Mouse (Mus musculus) kidney, postnatal 36 days (tissue): ENCODE data around the gene Snx10.
"Not testable (repeated sequence)": the region's sequence is repeated elsewhere in the genome, so short reads cannot be mapped to it uniquely, and the experiment has no call there.

Experiments
- DNase-seq, 2 experiments: peaks; one replicate each; pipeline ENCODE4 v3.0.0; 2021 to 2022; ENCODE audit warnings: mixed read lengths in 2 of 2

Gene Snx10

DNA sequence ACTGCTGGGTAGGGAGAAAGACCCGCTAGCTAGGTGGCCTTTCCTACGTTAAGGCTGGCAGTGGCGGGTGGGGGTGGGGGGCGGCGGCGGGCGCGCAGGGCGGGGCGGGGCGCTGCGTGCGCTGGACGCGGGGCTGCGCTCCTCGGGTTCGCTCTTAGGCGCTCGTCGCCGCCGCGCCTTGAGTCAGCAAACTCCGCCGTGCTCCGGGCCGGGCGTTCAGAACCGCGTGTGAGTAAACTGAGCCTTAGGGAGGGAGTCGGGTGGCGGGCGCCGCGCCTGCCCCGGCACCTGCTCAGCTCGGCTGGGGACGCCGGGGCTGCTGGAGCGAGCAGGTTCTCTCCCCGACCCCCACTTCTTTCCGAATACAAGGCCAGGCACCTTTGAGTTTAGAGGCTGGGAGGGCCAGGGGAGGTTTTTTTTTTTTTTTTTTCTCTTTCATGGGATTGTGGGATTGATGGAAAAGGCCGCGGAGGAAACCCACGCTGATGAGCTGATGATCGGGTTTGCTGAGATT, at the start of gene Snx10:
TSS of gene Snx10 (plus strand) at position 95 of the 514 bp plus-strand sequence.
- DNase-seq = peak in 1 of 2 experiments; percentile 66

DNA sequence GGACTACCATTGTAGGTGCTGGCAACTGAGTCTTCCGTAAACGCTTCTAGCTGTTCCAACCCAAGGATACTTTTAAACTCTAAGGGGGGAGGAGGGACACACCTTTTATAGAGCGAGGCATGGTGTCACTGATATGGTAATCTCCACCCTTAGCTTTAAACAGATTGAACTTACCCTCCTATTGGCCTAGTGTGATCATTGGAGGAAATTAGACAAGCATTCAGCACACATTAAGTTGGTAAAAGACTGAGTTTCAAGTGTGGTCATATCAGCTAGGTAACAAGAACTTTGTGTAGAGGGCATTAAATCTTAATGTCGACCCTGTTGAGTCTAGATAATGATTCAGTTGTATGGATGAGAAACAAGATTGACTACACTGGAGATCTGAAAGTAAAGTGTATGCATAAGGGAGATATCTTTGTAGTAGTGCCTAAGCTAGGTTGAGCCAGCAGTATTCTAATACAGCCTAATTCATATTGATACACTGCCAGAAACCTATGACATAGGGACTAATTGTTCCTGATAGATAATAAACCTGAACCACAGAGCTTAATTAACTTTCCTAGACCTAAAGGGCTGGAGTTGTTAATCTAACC, 44.5 kb upstream of the Snx10 start:
- no peak for DNase-seq

DNA sequence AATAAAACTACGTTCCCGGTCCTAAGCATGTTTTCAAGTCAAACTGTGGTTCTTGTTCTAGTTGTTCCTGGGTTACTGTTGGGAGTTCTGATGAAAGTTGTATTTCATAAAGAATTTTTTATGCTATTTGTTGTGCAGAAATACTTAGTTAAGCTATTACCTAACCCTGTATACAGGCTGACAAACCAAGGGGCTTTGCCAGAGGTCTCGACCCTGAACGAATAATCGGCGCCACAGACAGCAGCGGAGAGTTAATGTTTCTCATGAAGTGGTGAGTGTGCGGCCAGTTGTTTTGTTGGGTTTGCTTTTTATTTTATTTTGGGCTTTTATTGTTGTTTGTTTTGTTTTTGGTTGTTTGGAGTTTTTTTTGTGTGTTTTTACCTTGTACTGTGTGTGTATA, 42.2 kb upstream of the Snx10 start:
- DNase-seq = peak; percentile 42 to 45

DNA sequence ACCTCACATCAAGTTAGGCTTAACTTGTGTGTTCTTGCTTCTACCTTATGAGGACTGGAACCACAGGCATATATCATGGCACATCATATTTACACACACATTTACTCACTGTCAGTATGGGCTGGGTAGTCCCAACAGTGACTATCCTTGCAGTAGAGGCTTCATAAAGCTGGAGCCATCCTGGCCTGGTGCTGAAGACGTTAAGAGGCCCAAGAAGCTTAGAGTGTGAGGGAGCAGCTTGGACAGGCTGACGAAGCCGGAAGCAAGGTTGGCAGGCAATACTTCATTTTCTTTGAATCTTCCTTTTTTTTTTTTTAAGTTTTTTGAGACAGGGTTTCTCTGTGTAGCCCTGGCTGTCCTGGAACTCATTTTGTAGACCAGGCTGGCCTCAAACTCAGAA, 39.8 kb upstream of the Snx10 start:
- DNase-seq = no peak

DNA sequence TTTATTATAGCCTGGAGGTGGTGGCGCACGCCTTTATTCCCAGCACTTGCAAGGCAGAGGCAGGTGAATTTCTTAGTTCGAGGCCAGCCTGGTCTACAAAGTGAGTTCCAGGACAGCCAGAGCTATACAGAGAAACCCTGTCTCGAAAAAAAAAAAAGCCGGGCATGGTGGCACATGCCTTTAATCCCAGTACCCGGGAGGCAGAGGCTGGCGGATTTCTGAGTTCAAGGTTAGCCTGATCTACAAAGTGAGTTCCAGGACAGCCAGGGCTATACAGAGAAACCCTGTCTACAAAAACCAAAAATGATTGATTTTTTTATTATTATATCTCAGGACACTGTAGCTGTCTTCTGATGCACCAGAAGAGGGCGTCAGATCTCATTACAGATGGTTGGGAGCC, 39.1 kb upstream of the Snx10 start:
- not testable (repeated sequence) for DNase-seq

DNA sequence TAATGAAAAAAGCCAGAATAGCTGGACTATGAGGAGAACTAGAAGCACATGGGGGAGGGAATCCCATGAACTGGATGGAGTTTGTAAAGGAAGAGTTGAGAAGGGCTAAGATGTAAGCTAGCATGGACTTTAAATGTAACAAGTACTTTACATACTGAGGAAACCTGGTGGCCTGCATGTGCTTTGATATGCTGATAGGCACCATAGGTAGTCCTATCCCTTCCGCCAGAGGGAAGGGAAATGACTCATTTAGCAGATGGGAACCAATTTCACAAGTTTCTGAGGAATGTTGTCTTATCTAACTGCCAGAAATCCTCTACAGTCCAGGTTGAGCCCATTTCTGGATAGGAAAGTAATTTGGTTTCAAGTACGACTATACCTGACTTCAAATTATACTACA, 38.1 kb upstream of the Snx10 start:
- no peak for DNase-seq

DNA sequence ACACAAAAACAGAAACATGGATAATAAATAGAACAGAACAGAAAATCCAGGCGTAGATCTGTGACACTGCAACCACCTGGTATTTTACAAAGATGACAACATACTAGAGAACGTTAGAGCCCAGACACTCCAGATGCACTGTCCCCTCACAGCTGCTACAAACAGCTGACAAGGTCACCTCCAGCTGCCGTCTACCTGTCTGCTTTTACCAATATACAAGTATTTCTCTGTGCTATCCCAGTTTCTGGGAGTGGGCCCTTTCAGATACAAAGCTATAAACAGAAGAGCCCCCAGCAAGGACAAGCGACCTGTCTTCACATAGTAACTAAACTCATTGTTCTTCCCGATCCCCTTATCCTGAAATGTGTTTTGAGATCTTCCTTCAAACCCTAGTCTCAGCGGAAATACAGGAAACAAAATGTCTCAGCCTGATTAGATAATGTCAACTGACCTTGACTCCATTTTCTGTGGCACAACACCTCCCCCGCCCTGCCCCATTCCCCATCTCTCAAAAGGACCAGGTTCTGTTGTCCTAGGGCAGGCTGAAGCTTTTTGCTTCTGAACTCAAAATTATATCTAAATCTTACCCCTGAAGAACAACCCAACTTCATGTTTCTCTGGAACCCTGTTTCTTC, 37.5 kb upstream of the Snx10 start:
- no peak for DNase-seq

DNA sequence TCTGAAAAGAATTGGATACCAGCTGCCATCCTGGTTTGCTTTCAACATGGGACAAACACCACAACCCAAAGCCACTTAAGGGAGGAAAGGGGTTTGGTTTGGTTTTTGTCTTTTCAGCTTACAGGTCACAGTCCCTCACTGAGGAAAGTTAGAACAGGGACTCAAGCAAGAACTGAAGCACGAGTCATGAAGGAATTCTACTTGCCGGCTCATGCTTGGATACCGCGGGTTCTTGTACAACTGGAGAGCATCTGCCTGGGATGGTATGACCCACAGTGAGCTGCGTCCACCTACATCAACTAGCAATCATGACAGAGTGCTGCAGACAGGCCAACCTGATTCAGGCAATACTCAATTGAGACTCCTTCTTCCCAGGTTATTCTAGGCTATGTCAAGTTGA, 37.0 kb upstream of the Snx10 start:
- DNase-seq = no peak

DNA sequence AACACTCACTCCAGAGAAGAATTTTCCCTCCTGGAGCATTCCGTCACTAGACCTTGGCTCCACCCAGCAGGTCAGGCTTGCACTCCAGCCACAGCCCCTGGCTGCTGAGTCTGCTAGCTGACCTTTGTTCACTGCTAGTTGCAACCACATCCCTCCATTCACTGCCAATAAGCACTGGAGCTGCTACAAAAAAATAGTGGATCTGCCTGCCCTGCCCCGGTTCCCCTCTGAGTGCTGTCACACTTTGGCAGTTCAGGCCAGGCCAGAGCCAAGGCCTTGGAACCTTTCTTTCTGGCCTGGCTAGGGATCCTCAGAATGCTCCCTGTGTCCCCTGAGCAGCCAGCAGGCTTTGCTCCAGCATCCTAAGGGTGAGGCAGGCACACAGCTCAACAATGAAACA, 33.9 kb upstream of the Snx10 start:
- DNase-seq = peak; percentile 75 to 87

DNA sequence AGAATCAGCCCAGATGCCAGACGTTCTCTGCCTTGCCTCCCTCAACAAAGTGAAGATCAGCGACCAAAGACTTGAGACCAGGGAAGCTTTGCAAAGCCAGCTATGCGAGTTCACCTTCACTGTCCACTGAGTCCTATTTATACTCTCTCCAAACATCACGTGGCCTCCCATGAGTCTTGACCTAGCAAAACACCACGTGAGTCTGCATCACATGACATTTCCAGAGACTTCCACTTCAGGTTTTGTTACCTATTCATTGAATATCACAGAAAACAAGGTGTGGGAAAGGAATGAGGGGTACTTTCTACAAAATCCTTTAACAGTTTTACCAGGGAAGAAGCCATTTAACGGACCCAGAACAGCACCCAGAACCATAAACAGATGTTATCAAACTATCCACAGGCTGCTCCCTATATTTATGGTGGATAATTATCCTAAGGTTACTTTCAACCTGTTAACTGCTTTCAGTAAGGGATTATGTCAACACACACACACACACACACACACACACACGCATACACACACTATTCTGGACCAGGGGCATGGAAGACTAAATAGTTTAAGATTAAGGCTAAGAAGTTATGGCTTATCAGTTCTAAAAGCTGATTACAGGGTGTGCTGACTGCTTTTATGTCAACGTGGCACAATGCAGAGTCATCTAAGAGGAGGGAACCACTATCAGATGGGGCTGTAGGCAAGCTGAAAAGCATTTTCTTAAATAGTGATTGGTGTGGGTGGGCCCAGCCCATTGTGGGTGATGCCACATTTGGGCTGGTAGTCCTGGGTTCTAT, 26.2 kb upstream of the Snx10 start:
- DNase-seq = peak; percentile 14 to 34

DNA sequence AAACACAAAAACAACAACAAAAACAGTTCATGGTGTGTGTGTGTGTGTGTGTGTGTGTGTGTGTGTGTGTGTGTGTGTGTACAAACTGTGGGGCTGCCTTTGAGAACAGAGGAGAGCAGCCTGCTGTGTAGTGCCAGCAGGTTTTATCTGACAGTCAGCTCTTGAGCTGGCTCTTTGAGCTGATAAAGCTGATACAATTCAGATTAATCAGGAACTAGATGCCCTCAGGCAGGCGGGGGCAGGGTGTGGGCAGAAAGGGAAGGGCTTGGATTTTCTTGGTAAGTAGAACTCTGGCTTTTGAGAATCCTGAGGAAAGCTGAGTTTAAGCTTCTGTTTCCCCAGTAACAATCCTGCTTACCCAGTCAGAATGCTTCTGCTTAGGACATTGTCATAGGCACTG, 18.0 kb upstream of the Snx10 start:
- DNase-seq = no peak

DNA sequence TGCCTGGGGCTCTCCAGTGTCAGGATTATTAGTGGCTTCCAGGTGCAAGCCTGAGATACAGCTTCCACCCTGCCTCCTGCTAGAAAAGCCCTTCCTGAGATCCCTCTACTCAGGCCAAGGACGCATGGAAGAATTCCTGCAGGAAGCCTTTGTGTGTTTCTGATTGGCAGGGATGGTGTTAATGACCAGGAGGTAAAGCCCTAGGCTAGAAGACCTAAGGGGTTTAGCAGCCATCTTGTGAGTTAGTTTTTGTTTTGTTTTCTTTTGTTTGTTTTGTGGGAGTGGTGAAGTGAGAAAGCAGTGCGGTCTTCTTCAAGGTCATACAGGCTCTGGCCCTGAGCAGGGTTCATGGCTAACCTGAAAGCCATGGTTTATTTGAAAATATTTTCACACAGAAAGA, 16.1 kb upstream of the Snx10 start:
- DNase-seq = no peak

DNA sequence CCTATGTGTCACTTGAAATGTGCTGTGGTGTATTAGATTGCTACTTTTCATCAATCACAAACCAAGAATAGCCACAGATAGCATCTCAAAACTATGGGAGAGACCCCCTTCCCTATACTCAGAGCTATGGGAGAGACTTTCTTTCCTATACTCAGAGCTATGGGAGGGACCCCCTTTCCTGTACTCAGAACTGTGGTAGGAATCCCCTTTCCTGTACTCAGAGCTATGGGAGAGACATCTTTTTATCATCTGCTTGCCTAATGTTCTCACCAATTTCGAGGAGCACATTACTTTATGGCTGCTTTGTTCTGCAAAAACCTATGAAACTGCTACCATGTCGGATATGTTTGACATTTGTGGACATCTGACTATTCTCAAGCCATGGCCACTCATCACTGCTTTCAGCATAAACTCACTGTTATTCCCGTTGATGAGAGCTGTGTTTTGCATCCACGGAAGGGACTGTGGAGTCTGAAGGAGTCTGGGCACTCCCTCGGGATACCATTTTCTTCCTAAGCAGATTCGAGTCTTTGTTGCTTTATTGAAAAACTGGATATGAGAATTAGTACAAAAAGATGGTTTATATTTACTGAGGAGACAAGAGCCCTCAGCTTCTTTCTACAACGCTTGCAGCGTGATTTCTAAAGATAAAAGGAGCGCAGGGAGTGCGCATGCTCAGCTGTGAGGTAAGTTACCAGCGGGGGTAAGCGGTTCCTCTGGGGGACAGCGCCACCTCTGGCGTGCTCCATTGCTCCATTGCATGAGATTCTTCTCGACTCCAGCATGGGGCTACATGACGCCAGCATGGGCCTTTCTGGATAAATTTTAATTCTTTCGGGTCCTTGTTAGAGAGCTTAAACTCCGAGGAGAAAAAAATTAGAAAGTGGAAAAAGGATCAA, 14.7 kb upstream of the Snx10 start:
- DNase-seq = peak; percentile 74 to 91

DNA sequence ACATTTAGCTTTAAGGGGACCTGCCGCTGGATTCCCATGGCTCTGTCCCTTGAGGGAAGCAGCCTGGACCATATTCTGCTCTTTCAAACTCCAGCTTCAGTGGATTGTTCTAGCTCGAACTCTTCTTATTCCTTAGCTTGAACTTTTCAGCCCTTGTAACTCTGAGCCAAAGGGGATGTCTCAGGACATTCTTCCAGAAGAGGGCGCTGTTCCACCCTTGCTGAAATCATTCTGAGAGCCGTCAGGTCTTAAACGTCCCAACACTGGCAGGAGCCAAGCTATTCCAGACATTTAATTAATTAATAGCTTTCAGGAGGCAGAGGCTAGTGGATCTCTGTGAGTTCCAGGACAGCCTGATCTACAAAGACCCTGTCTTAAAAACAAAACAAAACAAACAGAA, 13.6 kb upstream of the Snx10 start:
- peak; percentile 64 to 82 for DNase-seq

DNA sequence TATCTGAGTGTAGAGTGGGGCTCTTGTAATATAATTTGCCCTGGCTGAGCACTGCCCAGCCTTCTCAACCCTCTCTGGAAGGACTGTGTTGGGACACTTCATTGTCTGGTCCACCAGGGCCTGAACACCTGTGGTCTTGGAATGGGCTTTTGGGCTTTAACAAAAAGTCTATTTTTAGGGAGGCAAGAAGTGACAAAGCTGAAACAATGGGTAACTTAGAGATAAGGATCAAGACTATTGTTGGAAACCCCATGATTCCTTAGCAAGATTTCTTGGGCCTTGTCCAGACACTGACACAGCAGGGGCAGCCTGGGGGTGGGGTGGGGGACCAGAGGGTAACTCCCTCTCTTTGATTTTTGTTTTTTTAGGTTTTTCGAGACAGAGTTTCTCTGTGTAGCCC, 12.8 kb upstream of the Snx10 start:
- no peak for DNase-seq

DNA sequence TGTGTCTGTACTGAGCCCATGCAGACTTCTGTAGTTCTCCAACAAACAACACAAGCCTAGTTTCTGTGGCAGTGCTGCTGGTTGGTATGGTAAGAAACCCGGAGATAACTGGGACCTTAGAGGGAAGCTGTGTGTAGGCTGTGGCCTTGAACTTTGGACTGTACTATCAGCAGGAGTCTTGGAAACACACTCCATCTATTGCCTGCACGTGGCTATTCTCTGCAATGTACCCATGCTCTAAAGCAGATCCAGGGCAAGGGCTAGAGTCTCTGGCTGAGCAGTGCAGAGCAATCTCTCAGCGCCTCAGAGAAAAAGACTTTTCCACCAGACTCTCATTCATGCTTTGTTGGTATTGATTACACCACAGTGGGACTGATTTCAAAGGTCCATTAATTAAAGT, 10.0 kb upstream of the Snx10 start:
- DNase-seq = no peak

DNA sequence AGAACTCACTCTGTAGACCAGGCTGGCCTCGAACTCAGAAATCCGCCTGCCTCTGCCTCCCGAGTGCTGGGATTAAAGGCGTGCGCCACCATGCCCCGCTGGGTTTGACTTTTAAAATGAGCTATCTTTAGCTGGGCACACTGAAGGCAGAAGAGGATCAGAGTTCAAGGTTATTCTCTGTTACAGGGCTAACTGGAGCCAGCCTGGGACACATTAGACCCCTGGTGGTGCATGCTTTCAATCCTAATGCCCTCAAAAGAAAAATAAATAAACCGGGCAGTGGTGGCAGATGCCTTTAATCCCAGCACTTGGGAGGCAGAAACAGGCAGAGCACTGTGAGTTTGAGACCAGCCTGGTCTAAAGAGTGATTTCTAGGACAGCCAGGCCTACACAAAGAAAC, 8.8 kb upstream of the Snx10 start:
- no peak for DNase-seq

DNA sequence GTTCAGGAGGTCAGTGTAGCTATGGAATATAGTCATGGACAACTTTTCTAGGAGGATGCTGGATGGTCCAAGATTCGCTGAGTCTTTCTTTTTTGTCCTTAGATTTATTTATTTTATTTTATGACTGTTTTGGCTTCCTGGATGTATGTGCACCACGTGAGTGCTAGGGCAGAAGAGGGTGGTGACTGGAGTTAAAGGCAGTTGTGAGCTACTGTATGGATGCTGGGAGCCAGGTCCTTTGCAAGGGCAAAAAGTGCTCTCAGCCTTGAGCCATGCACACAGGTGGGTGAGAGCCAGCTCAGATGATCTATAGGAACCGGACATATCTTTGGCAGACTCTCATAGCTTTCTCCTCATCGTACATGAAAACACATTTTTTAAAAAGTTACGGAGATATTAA, 391 bp upstream of the Snx10 start:
- no peak for DNase-seq

DNA sequence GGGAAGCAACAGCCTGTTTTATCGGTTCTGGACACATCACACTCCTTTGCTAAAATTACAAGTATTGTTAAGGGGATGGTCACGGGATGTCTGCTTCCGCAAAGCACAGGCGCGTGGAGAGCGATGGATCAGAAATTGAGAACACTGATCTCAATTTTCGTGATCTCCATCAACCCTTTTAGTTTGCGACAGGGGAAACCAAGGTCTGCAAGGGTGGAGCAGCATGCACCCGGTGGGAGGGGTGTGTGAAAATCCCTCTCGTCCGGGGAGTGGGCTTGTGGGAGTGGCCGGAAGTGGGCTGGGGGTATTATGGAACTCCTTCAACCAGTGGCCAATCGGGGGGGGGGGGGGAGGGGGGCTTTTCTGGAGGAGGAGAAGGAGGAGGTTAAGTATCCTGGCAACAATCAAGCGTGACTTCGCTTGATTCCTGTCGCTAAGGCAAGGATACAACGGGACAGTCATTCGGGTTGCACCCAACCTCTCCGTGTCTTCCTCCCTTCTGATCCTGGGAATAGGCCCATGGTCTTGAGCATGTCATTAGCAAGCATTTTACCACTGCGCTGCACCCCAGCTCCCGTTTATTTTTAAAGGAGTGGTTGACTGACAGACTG, 725 bp downstream of the Snx10 start:
- peak in 1 of 2 experiments; percentile 14 for DNase-seq

DNA sequence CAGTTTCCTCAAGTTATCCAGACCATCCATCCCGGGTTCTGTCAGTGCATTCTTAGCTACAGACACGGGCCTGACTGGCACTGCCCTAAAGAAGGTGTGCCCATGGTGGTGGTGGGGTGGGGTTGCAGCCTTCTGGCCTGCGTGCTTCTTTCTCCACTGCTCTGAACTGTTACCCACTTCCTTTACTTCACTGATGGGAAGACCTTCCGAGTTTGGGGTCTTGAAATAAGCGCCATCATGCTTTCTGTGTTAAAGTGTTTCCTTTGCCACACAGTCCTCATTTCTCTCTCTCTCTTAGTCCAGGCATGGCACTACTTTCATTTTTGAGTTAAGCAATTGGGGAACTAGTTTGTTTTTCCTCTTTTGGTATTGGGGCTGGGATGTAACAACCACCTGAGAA, 1.3 kb downstream of the Snx10 start:
- no peak for DNase-seq

DNA sequence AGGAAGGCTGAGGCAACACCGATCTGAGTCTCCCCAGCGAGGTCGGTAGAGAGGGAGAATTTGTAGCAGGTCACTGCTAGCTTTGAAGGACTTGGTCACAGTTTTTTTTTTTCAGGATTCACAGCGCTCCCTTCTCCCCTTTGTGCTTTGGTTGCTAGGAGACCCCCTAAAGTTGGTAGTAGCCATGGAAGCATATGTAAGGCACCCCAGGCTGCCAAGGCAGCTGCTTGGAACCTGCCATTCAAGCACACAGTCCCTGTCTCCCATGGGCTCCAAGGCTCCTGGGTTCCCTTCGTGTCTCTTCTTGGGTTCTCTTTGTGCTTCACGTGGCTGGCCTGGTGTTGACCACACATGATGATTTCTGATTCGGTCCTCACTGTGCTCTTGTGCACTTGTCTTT, 5.8 kb downstream of the Snx10 start:
- DNase-seq = no peak

DNA sequence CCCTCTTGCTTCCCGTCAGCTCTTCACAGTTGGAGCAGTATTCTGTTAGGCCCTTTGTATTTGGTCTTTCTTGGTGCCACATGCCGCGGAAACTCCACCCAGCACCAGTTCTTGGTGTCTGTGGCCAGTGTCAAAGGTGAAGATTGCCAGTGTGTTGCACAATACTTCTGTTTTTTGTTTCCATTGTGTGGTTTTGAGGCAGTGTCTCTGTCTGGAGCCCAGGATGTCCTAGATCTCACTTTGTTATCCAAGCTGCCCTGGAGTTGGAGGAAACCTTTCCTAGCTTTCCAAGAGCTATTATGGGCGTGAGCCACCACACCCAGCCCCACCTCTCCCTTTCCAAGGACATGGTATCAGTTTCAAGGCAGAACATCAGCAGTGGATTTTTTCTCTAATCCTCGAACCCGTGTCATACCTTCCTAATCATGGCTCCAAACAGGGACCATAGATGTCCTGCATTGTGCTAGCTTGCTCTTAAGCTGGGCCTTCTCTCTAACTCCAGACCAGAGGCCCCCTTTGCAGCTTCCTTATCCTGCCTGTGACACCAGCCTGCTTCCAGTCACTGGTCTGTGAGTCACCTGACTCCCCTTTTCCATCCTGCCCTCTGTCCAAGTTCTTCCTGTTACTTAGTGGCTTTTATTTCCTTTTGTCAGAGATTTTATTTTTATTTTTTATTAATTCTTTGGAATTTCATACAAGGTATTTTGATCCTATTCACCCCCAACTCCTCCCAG, 9.9 kb downstream of the Snx10 start:
- no peak for DNase-seq
